Mouse (Mus musculus) CH12.LX (cell line): ENCODE results near the gene Cpne5. TPM values are rescaled to one million over a fixed set of nuclear protein-coding genes. Genes with fewer than 3 reads are reported as not detected.

Experiments used
- DNase-seq: peaks from one replicate; pipeline ENCODE4 v3.0.0-alpha.2; 2013; ENCODE audit errors: extremely low read depth
- H3K27ac ChIP-seq: 2 replicates; pipeline ENCODE4 v1.5.1; 2012; ENCODE audit warnings: low read depth, mild to moderate bottlenecking, control low read depth, moderate library complexity; ENCODE audit not compliant: insufficient read depth
- H3K27me3 ChIP-seq: replicated peaks from 2 replicates; pipeline ENCODE3; 2012; ENCODE audit warnings: inconsistent platforms
- H3K36me3 ChIP-seq, 2 experiments: replicated peaks in 1 of 2; 2 replicates each; pipeline versions ENCODE3 to v1.6.1; 2012; ENCODE audit warnings: inconsistent platforms in 1 of 2, low read length in 1 of 2, mild to moderate bottlenecking in 1 of 2, mixed read lengths in 1 of 2, moderate library complexity in 1 of 2; ENCODE audit not compliant: control insufficient read depth in 1 of 2, insufficient read depth in 1 of 2
- H3K4me1 ChIP-seq, 2 experiments: 2 replicates each; pipeline ENCODE4 v1.6.1; 2012; ENCODE audit warnings: inconsistent platforms in 1 of 2, moderate library complexity in 1 of 2; ENCODE audit not compliant: insufficient read depth in 2 of 2, control insufficient read depth in 1 of 2
- H3K4me2 ChIP-seq: 2 replicates; pipeline ENCODE4 v1.6.1; 2012; ENCODE audit warnings: low read depth, mild to moderate bottlenecking, control low read depth; ENCODE audit not compliant: poor library complexity, insufficient read depth, severe bottlenecking
- H3K4me3 ChIP-seq, 3 experiments: fragments of 150-350 bp in 1 of 3; sonication (generic) in 1 of 3; replicated peaks in 1 of 3; 2 replicates each; pipeline versions ENCODE3 to v1.5.1; 2011 to 2012; ENCODE audit warnings: low read depth in 2 of 3, low read length in 2 of 3, mild to moderate bottlenecking in 2 of 3, moderate library complexity in 2 of 3, control low read depth in 1 of 3, improper control_type of control experiment in 1 of 3, inconsistent platforms in 1 of 3, mixed read lengths in 1 of 3; ENCODE audit not compliant: poor library complexity in 1 of 3
- H3K79me2 ChIP-seq: replicated peaks from 2 replicates; pipeline ENCODE4 v1.6.1; 2012; ENCODE audit warnings: mild to moderate bottlenecking, moderate library complexity; ENCODE audit not compliant: control insufficient read depth, poor library complexity, insufficient read depth, severe bottlenecking; ENCODE audit errors: extremely low read depth
- H3K9ac ChIP-seq: 2 replicates; pipeline ENCODE4 v1.6.1; 2012; ENCODE audit warnings: low read depth, mild to moderate bottlenecking, control low read depth, moderate library complexity; ENCODE audit not compliant: insufficient read depth
- H3K9me3 ChIP-seq: replicated peaks from 2 replicates; pipeline ENCODE3; 2012; ENCODE audit warnings: low read length, inconsistent platforms, mixed read lengths
- BHLHE40 ChIP-seq: IDR thresholded peaks from 2 replicates; pipeline ENCODE4 v1.6.1; 2011; ENCODE audit warnings: mild to moderate bottlenecking, low read depth, low read length, improper control_type of control experiment
- CHD1 ChIP-seq: IDR thresholded peaks from 2 replicates; pipeline ENCODE4 v1.6.1; 2012; ENCODE audit warnings: low read depth, low read length, improper control_type of control experiment, inconsistent platforms
- CHD2 ChIP-seq: IDR thresholded peaks from 2 replicates; pipeline ENCODE4 v1.6.1; 2011; ENCODE audit warnings: low read length, improper control_type of control experiment
- CTCF ChIP-seq, 2 experiments: IDR thresholded peaks in 1 of 2; conservative IDR thresholded peaks in 1 of 2; 2 replicates each; pipeline ENCODE4 v1.5.1; 2011 to 2012; ENCODE audit warnings: low read depth in 2 of 2, low read length in 2 of 2, improper control_type of control experiment in 1 of 2, inconsistent platforms in 1 of 2, mild to moderate bottlenecking in 1 of 2, moderate library complexity in 1 of 2
- E2F4 ChIP-seq: IDR thresholded peaks from 2 replicates; pipeline ENCODE4 v1.6.1; 2011; ENCODE audit warnings: low read depth, low read length, improper control_type of control experiment; ENCODE audit not compliant: insufficient replicate concordance
- ELF1 ChIP-seq: IDR thresholded peaks from 2 replicates; pipeline ENCODE4 v1.6.1; 2014; ENCODE audit warnings: low read depth, mild to moderate bottlenecking, inconsistent platforms, low read length, improper control_type of control experiment
- EP300 ChIP-seq: IDR thresholded peaks from 2 replicates; pipeline ENCODE4 v1.6.1; 2011; ENCODE audit warnings: low read length, improper control_type of control experiment
- ETS1 ChIP-seq: conservative IDR thresholded peaks from 2 replicates; pipeline ENCODE4 v1.6.1; 2012; ENCODE audit warnings: low read depth, mild to moderate bottlenecking, inconsistent platforms, low read length, improper control_type of control experiment, moderate library complexity
- GABPA ChIP-seq: IDR thresholded peaks from 2 replicates; pipeline ENCODE4 v1.6.1; 2012; ENCODE audit warnings: low read depth, low read length, improper control_type of control experiment, inconsistent platforms; ENCODE audit not compliant: insufficient replicate concordance
- IRF4 ChIP-seq: IDR thresholded peaks from 2 replicates; pipeline ENCODE4 v1.6.1; 2014; ENCODE audit warnings: low read depth, mild to moderate bottlenecking, inconsistent platforms, low read length, improper control_type of control experiment
- KAT2A ChIP-seq: IDR thresholded peaks from 2 replicates; pipeline ENCODE4 v1.6.1; 2012; ENCODE audit warnings: low read length, improper control_type of control experiment, inconsistent platforms; ENCODE audit not compliant: insufficient replicate concordance
- MAFK ChIP-seq: IDR thresholded peaks from 2 replicates; pipeline ENCODE4 v1.6.1; 2011; ENCODE audit warnings: low read length, improper control_type of control experiment; ENCODE audit not compliant: insufficient replicate concordance
- MAX ChIP-seq: IDR thresholded peaks from 2 replicates; pipeline ENCODE4 v1.6.1; 2011; ENCODE audit warnings: low read length, improper control_type of control experiment
- MXI1 ChIP-seq: IDR thresholded peaks from 2 replicates; pipeline ENCODE4 v1.6.1; 2011; ENCODE audit warnings: mild to moderate bottlenecking, low read depth, low read length, improper control_type of control experiment
- MYC ChIP-seq: IDR thresholded peaks from 2 replicates; pipeline ENCODE4 v1.6.1; 2011; ENCODE audit warnings: low read depth, mild to moderate bottlenecking, improper control_type of control experiment, low read length
- NELFE ChIP-seq: IDR thresholded peaks from 2 replicates; pipeline ENCODE4 v1.6.1; 2011; ENCODE audit warnings: low read depth, low read length, improper control_type of control experiment
- PAX5 ChIP-seq: IDR thresholded peaks from 2 replicates; pipeline ENCODE4 v1.6.1; 2012; ENCODE audit warnings: low read length, inconsistent platforms, mixed read lengths
- POLR2AphosphoS2 ChIP-seq: IDR thresholded peaks from 2 replicates; pipeline ENCODE4 v1.6.1; 2011; ENCODE audit warnings: low read depth, low read length, improper control_type of control experiment
- RCOR1 ChIP-seq: conservative IDR thresholded peaks from 2 replicates; pipeline ENCODE4 v1.6.1; 2012; ENCODE audit warnings: low read depth, mild to moderate bottlenecking, inconsistent platforms, low read length, improper control_type of control experiment
- SIN3A ChIP-seq: IDR thresholded peaks from 2 replicates; pipeline ENCODE4 v1.6.1; 2012; ENCODE audit warnings: low read length, improper control_type of control experiment, inconsistent platforms
- SMC3 ChIP-seq: IDR thresholded peaks from 2 replicates; pipeline ENCODE4 v1.6.1; 2011; ENCODE audit warnings: low read depth, low read length, improper control_type of control experiment
- TBP ChIP-seq: conservative IDR thresholded peaks from 2 replicates; pipeline ENCODE4 v1.6.1; 2011; ENCODE audit warnings: low read depth, low read length, improper control_type of control experiment
- TCF12 ChIP-seq: IDR thresholded peaks from 2 replicates; pipeline ENCODE4 v1.6.1; 2014; ENCODE audit warnings: low read depth, mild to moderate bottlenecking, inconsistent platforms, low read length, improper control_type of control experiment
- USF1 ChIP-seq: IDR thresholded peaks from 2 replicates; pipeline ENCODE4 v1.6.1; 2014; ENCODE audit warnings: low read depth, mild to moderate bottlenecking, inconsistent platforms, low read length, improper control_type of control experiment
- ZKSCAN1 ChIP-seq: IDR thresholded peaks from 2 replicates; pipeline ENCODE4 v1.6.1; 2012; ENCODE audit warnings: low read depth, inconsistent platforms, low read length, improper control_type of control experiment, borderline replicate concordance
- ZMIZ1 ChIP-seq: IDR thresholded peaks from 2 replicates; pipeline ENCODE4 v1.6.1; 2012; ENCODE audit warnings: low read depth, mild to moderate bottlenecking, inconsistent platforms, low read length, improper control_type of control experiment
- dilution Hi-C: fragments of 300-500 bp; cut with MboI; formaldehyde crosslinking; loops from 2 replicates; pipeline ENCODE4 v1.14.3; 2020; ENCODE audit warnings: low sequenced_read_pairs; ENCODE audit not compliant: extremely low pct_unique_long_range_greater_than_20kb, extremely low pct_ligation_motif_present
- in situ Hi-C: fragments of 300-500 bp; cut with MboI; formaldehyde crosslinking; loops from 3 replicates; pipeline ENCODE4 v1.14.3; 2019; ENCODE audit warnings: low sequenced_read_pairs, low pct_ligation_motif_present, low pct_unique_long_range_greater_than_20kb, mixed read lengths
- polyA plus RNA-seq: library from polyadenylated mRNA; unstranded; fragments of >175 nt; gene quantifications from 2 replicates; pipeline ENCODE4 v1.2.1, GENCODE M21; 2012; ENCODE audit warnings: low read depth; ENCODE audit not compliant: insufficient read length
- total RNA-seq, 2 experiments: library from RNA; depleted of rRNA; stranded (reverse); fragments of 300-350 nt in 1 of 2; fragments of >200 nt in 1 of 2; gene quantifications; 2 replicates each; pipeline ENCODE4 v1.2.3; 2012 to 2014

The Cpne5 gene
- total and polyA plus RNA-seq, 3 experiments = 0.68 to 1.9 (median 1.3) TPM

GRCm38 (mm10) chr17:29147773-29148172, 90.2 kb downstream of the Cpne5 start:
- no peaks in the 10 kb centered on the region for H3K36me3 ChIP-seq
- H3K4me2 ChIP-seq = no peak overlapping the region
- H3K4me1 ChIP-seq = peaks cover 26 to 38% of the 10 kb centered on the region in 2 experiments
- no peaks in the 10 kb centered on the region for H3K9me3 ChIP-seq
- no peak overlapping the region for H3K27ac ChIP-seq
- in situ Hi-C loops = no loop called here
- peaks cover 11% of the 10 kb centered on the region for H3K27me3 ChIP-seq
- dilution Hi-C loops = no loop called here
- DNase-seq = no peak
- H3K9ac ChIP-seq = no peak overlapping the region
- H3K79me2 ChIP-seq = no peaks in the 10 kb centered on the region
- TF ChIP-seq NELFE (no peak), BHLHE40 (no peak), TBP (no peak), MYC (no peak), IRF4 (no peak), ELF1 (no peak), CTCF (conservative IDR thresholded peaks at IDR 0.05 in 1 of 2, IDR thresholded peaks at IDR 0.05 in 1 of 2; ENCODE audit: low read depth in 2 of 2, low read length in 2 of 2) (no peak), CHD2 (no peak), ZKSCAN1 (no peak), POLR2AphosphoS2 (no peak), MXI1 (no peak), TCF12 (no peak), RCOR1 (no peak), GABPA (no peak), MAX (no peak), SIN3A (no peak), USF1 (no peak), EP300 (no peak), ZMIZ1 (no peak)
- H3K4me3 ChIP-seq = no peak overlapping the region

DNA sequence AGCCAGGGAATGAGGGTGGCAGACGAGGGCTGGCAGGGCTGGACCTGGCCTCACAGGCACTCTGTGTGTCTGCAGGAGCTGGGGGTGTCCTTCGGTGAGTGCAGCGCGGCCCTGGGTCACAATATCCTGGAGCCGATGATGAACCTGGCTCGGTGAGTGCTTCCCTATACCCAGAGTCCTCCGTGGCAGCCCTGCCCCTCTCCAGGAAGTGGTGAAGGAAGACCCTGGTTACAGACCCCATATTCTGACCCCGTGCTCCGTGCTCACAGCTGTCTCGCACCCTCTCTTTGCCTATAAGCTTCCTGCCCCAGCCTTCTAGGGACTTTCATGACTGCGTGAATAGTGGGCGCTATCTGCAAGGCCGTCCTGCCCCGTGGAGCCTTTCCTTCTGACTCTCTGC, 90.7 kb downstream of the Cpne5 start:
- dilution Hi-C loops = no loop called here
- TF ChIP-seq MYC (no peak), ETS1 (no peak), SMC3 (no peak), MAFK (no peak), CHD1 (no peak), PAX5 (no peak), IRF4 (no peak), POLR2AphosphoS2 (no peak), MXI1 (no peak), E2F4 (no peak), GABPA (no peak), KAT2A (no peak), EP300 (no peak)
- TF ChIP-seq, all 38 proteins: peak for 0
- Histone ChIP-seq H3K4me3 (no peak overlapping the region), H3K9me3 (no peaks in the 10 kb centered on the region), H3K4me2 (no peak overlapping the region), H3K27ac (no peak overlapping the region), H3K27me3 (peaks cover 11% of the 10 kb centered on the region), H3K36me3 (no peaks in the 10 kb centered on the region), H3K9ac (no peak overlapping the region), H3K4me1 (peaks cover 26 to 35% of the 10 kb centered on the region in 2 experiments), H3K79me2 (no peaks in the 10 kb centered on the region)
- DNase-seq = no peak
- in situ Hi-C loops = no loop called here
